Mouse (Mus musculus) 3T3-L1 (cell line): Measurements from ENCODE around the gene Btbd35f27.
A peak's percentile ranks its signal among the peaks of the same experiment; 100 is the strongest.

Experiments used
- DNase-seq: peaks from one replicate; pipeline ENCODE4 v3.0.0-alpha.2; 2015; ENCODE audit warnings: low read depth, low spot score

The Btbd35f27 gene

DNA sequence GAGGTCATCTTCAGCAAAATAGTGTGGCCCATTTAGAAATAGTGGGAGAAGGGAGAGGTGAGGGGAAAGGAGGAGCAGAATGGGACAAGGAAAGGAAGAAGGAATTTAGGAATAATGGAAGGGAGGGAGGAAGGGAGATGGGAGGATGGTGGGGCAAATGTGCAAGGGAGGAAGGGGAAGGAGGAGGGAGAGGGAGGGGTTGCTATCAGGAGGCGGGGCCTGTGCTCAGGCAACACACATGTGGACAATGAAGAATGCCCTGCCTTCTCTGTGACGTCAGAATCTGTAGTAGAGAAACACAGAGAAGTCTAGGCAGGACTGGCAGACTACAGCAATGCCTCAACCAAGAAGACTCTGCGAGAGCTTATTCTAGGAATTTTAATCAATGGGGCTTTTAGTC, at the start of gene Btbd35f27:
Gene Btbd35f27, plus strand, starts transcription at position 301 of the 400 bp plus-strand sequence.
- peak; percentile 0 for DNase-seq
